Mouse (Mus musculus): ENCODE measurements at regions not wholly inside any gene's neighbourhood (a gene's known extent, or its start where the extent isn't known, plus 50 kb on each side); places are given as distances from the start of the nearest gene placed in this dataset.
"Not testable (repeated sequence)": the region's sequence is repeated elsewhere in the genome, so short reads cannot be mapped to it uniquely, and the experiment has no call there.

DNA sequence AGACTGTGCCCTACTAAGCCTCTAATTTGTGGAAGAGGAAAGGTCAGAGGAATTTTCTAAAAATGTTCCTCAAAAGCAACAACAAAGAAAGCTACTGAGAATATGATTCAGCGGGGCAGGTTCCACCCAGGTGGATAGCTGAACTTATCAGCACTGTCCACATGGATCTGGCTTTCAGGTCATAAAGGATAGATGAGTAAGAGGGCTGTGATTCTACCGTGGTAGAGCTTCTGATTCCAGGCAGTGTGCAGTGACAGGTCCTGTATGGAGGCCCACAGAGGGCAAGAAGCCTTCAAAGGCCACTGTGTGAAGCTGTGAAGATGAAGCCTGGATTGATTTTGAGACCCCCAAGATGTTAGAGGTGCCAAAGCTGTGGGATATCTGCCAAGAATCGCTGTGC, 51.8 kb downstream of the Teddm3 start:
- H3K9ac ChIP-seq (replicated peaks); ATAC-seq; H3K4me3 ChIP-seq (ENCODE audit: low read depth, low read length); H3K9me3 ChIP-seq (ENCODE audit: low read length); H3K4me2 ChIP-seq (ENCODE audit: low read depth, low read length); H3K27ac ChIP-seq (ENCODE audit: low read depth); DNase-seq; H3K36me3 ChIP-seq (replicated peaks; ENCODE audit: insufficient read depth, low read length); H3K27me3 ChIP-seq (ENCODE audit: insufficient read depth, low read length); H3K4me1 ChIP-seq (ENCODE audit: insufficient read depth): not testable (repeated sequence)
- WGBS (ENCODE audit: insufficient replicate concordance) = 57% methylated on average over 3 of the region's 3 CpGs

DNA sequence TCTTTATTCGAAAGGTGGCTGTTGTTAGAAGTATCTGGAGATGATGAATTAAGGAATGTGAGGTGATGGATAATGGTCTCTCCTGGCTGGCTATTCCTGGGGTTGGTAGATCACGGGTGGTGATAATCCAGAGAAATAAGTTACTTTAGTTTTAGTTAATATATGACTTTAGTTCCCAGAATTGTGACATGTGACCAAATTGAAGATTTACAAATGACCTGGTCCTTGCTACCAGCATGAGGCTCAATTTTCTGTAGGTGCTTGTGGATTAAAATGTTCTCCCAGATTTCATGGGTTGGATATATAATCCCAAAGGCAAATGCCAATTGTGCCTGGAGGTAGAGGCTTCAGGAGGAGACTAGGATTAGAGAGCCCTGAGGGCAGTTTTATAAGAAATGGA, 53.7 kb downstream of the Teddm3 start:
- H3K4me3 ChIP-seq (ENCODE audit: low read depth, low read length); H3K27ac ChIP-seq (ENCODE audit: low read depth); H3K4me2 ChIP-seq (ENCODE audit: low read depth, low read length); H3K27me3 ChIP-seq (ENCODE audit: insufficient read depth, low read length); DNase-seq; H3K9me3 ChIP-seq (ENCODE audit: low read length); H3K36me3 ChIP-seq (replicated peaks; ENCODE audit: insufficient read depth, low read length); H3K9ac ChIP-seq (replicated peaks); ATAC-seq; H3K4me1 ChIP-seq (ENCODE audit: insufficient read depth): not testable (repeated sequence)
- WGBS (ENCODE audit: insufficient replicate concordance) = 52% methylated on average over 2 of the region's 2 CpGs

DNA sequence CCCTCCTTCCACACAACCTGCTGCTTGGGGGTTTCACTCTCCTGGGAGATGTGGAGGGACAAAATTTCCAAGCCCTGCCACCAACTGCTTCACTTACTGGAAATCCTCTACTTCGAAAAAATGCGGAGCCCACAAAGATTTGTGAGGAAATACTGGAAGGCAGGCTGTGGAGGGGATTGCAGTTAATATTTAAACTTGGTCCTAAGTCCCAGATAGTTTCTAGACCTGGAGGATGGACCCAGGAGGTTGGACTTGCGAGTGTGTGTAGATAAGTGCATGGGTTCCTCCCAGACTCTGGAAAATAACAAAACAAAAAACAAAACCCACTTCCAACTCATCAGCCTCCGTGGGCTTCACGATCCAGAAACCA, 79.0 kb downstream of the Teddm3 start:
- no peaks in the 10 kb centered on the region for H3K27me3 ChIP-seq (ENCODE audit: insufficient read depth, low read length)
- no peak overlapping the region for H3K27ac ChIP-seq (ENCODE audit: low read depth)
- no peak for TF ChIP-seq CTCF (IDR thresholded peaks at IDR 0.05; ENCODE audit: low read depth)
- TF ChIP-seq EP300 (IDR thresholded peaks at IDR 0.05; ENCODE audit: low read depth) = no peak
- no peak overlapping the region for H3K4me2 ChIP-seq (ENCODE audit: low read depth, low read length)
- H3K9ac ChIP-seq (replicated peaks) = no peak overlapping the region
- no peaks in the 10 kb centered on the region for H3K9me3 ChIP-seq (ENCODE audit: low read length)
- 42% methylated on average over 5 of the region's 5 CpGs for WGBS (ENCODE audit: insufficient replicate concordance)
- ATAC-seq (no peak), DNase-seq (no peak)
- no peak overlapping the region for H3K4me3 ChIP-seq (ENCODE audit: low read depth, low read length)
- no peaks in the 10 kb centered on the region for H3K4me1 ChIP-seq (ENCODE audit: insufficient read depth)
- no peaks in the 10 kb centered on the region for H3K36me3 ChIP-seq (replicated peaks; ENCODE audit: insufficient read depth, low read length)

DNA sequence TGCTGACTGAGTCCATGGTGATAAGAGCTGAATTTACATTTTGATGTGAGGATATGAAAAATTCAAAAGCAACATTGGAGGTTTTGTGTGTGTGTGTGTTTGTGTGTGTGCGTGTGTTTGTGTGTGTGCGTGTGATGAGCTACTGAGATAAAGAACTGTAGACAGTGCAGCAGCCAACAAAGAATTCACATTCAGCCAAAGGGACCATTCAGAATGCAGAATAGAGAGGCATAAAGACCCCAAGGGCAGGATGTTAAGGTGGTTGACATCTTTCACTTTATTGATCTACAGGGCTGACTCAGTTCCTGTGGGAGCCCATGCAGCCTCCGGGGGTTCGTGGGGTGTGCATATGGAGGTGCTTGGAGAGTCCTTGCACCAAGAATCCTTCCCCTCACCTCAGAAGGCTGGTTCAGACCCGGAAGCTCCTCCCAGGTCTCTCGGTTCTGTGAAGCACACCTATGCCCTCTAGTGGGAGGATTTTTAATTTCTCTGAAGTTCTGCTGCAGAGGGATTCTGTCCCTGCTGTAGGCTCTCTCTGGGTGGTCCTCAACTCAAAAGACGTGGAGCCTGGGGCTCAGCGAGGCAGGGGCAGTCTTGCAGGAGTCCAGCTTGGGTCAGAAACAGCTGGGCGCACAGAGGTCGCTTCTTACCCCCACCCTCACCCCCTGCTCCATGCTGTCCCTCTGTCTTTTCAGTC, 79.6 kb downstream of the Teddm3 start:
- H3K4me3 ChIP-seq (ENCODE audit: low read depth, low read length); H3K4me1 ChIP-seq (ENCODE audit: insufficient read depth); H3K36me3 ChIP-seq (replicated peaks; ENCODE audit: insufficient read depth, low read length); H3K27me3 ChIP-seq (ENCODE audit: insufficient read depth, low read length); H3K9me3 ChIP-seq (ENCODE audit: low read length); DNase-seq; H3K4me2 ChIP-seq (ENCODE audit: low read depth, low read length); H3K9ac ChIP-seq (replicated peaks); H3K27ac ChIP-seq (ENCODE audit: low read depth); ATAC-seq: not testable (repeated sequence)
- WGBS (ENCODE audit: insufficient replicate concordance) = 27% methylated on average over 8 of the region's 10 CpGs

DNA sequence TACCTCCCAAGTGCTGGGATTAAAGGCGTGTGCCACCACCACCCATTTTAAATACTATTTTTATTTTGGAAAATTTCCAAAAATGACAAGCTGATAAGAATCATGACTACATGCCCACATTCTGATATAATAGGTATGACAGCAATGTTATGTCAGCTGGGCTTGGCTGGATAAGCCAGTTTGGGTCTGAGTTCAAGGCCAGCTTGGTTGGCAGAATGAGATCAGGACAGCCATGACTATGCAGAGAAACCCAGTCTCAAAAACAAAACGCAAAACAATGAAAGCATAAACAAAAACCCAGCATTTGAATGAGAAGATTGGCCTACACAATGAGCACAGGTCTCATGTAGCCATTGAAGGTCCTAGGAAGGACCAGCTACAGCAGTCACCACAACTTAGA, 93.6 kb downstream of the Teddm3 start:
- Histone ChIP-seq H3K36me3 (replicated peaks; ENCODE audit: insufficient read depth, low read length) (no peaks in the 10 kb centered on the region), H3K4me1 (ENCODE audit: insufficient read depth) (no peaks in the 10 kb centered on the region), H3K9ac (replicated peaks) (no peak overlapping the region), H3K27ac (ENCODE audit: low read depth) (no peak overlapping the region), H3K4me2 (ENCODE audit: low read depth, low read length) (no peak overlapping the region), H3K4me3 (ENCODE audit: low read depth, low read length) (no peak overlapping the region), H3K27me3 (ENCODE audit: insufficient read depth, low read length) (no peaks in the 10 kb centered on the region), H3K9me3 (ENCODE audit: low read length) (no peaks in the 10 kb centered on the region)
- ATAC-seq (no peak), DNase-seq (no peak)
- 67% methylated on average over 2 of the region's 2 CpGs for WGBS (ENCODE audit: insufficient replicate concordance)
- no peak for TF ChIP-seq CTCF (IDR thresholded peaks at IDR 0.05; ENCODE audit: low read depth)
- TF ChIP-seq EP300 (IDR thresholded peaks at IDR 0.05; ENCODE audit: low read depth) = no peak

DNA sequence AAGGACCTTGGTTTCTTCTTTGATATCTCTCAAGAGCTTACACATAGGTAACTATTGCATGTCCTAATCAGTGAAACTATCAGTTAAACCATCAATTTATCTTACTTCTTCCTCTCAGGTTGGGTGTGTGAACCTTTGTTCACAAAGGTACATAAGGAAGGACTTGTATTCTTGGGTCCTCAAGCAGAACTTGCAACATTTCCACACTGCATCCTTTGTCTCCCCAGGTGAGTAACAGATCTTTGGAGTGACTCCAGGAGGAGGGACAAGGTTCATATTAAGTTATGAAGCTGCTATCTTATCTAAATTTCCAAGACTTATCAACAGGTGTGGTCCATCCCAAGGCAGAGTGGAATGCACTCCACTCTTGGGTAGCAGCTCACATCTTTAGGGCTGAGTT, 99.0 kb downstream of the Teddm3 start:
- no peak for DNase-seq
- Histone ChIP-seq H3K9ac (replicated peaks) (no peak overlapping the region), H3K27me3 (ENCODE audit: insufficient read depth, low read length) (no peaks in the 10 kb centered on the region), H3K36me3 (replicated peaks; ENCODE audit: insufficient read depth, low read length) (no peaks in the 10 kb centered on the region), H3K4me2 (ENCODE audit: low read depth, low read length) (no peak overlapping the region), H3K4me1 (ENCODE audit: insufficient read depth) (no peaks in the 10 kb centered on the region), H3K4me3 (ENCODE audit: low read depth, low read length) (no peak overlapping the region), H3K27ac (ENCODE audit: low read depth) (no peak overlapping the region), H3K9me3 (ENCODE audit: low read length) (peaks cover 4% of the 10 kb centered on the region; the same call in 1 of the 2 replicates)
- ATAC-seq = no peak
- TF ChIP-seq EP300 (IDR thresholded peaks at IDR 0.05; ENCODE audit: low read depth) (no peak), CTCF (IDR thresholded peaks at IDR 0.05; ENCODE audit: low read depth) (no peak)

DNA sequence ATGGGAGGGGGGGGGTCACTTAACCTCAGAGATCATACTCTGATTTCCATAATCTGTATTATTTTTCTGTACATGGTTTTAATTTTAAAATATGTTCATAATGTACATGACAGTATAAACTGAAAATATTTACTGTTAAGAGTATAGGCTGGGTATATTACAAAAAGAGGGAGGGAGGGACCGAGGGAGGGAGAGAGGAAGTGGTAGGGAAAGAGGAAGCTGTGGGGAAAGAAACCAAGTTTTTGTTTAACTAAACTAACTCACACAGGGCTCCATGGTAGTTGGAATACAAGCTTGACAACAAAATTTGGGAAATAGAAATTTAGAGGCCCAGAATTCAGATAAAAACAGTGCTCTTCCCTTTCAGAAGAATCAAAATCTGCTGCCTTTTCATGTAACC, 131.7 kb downstream of the Teddm3 start:
- not testable (repeated sequence) for ATAC-seq; H3K4me3 ChIP-seq (ENCODE audit: low read depth, low read length); H3K4me1 ChIP-seq (ENCODE audit: insufficient read depth); DNase-seq; H3K9ac ChIP-seq (replicated peaks); H3K4me2 ChIP-seq (ENCODE audit: low read depth, low read length); H3K27me3 ChIP-seq (ENCODE audit: insufficient read depth, low read length); H3K27ac ChIP-seq (ENCODE audit: low read depth); H3K36me3 ChIP-seq (replicated peaks; ENCODE audit: insufficient read depth, low read length); H3K9me3 ChIP-seq (ENCODE audit: low read length)
- 21% methylated on average over 1 of the region's 1 CpGs for WGBS (ENCODE audit: insufficient replicate concordance)
